Mouse (Mus musculus) kidney, embryonic 15.5 days (tissue): ENCODE measurements at regions not wholly inside any gene's neighbourhood (a gene's known extent, or its start where the extent isn't known, plus 50 kb on each side); places are given as distances from the start of the nearest gene placed in this dataset.
A peak's percentile ranks its signal among the peaks of the same experiment; 100 is the strongest.

Source experiments
- ATAC-seq: fragments of 200-750 bp; cut with Nextera tagmentation; replicated peaks from 2 replicates; pipeline ENCODE4 v1.8.0; 2017; ENCODE audit warnings: moderate TSS enrichment; ENCODE audit not compliant: low FRiP score
- H3K27ac ChIP-seq: fragments of 300-500 bp; sonication (generic); 2 replicates; pipeline ENCODE4 v1.5.1; 2015; ENCODE audit warnings: mild to moderate bottlenecking, inconsistent platforms
- H3K27me3 ChIP-seq: fragments of 300-500 bp; sonication (generic); 2 replicates; pipeline ENCODE4 v1.6.1; 2015; ENCODE audit warnings: inconsistent platforms
- H3K36me3 ChIP-seq: fragments of 300-500 bp; sonication (generic); 2 replicates; pipeline ENCODE4 v1.6.1; 2015; ENCODE audit warnings: inconsistent platforms
- H3K4me1 ChIP-seq: fragments of 300-500 bp; sonication (generic); 2 replicates; pipeline ENCODE4 v1.6.1; 2015; ENCODE audit warnings: inconsistent platforms
- H3K4me2 ChIP-seq: fragments of 300-500 bp; sonication (generic); 2 replicates; pipeline ENCODE4 v1.6.1; 2015; ENCODE audit warnings: moderate library complexity, mild to moderate bottlenecking, inconsistent platforms
- H3K4me3 ChIP-seq: fragments of 300-500 bp; sonication (generic); replicated peaks from 2 replicates; pipeline ENCODE4 v1.5.1; 2015; ENCODE audit warnings: mild to moderate bottlenecking, inconsistent platforms
- H3K9ac ChIP-seq: fragments of 300-500 bp; sonication (generic); 2 replicates; pipeline ENCODE4 v1.6.1; 2015; ENCODE audit warnings: mild to moderate bottlenecking, inconsistent platforms
- H3K9me3 ChIP-seq: fragments of 300-500 bp; sonication (generic); replicated peaks from 2 replicates; pipeline ENCODE4 v1.6.1; 2016; ENCODE audit warnings: inconsistent platforms
- WGBS: fragments of 180-500 bp; shearing (Covaris S2); methylation state at CpG from one replicate; pipeline ENCODE4 v1.1.7; 2015; ENCODE audit warnings: mixed read lengths; 5-methylcytosine and 5-hydroxymethylcytosine counted together

- Histone ChIP-seq H3K4me2 (no peak overlapping the region), H3K4me1 (no peaks in the 10 kb centered on the region), H3K36me3 (no peaks in the 10 kb centered on the region), H3K27ac (no peak overlapping the region), H3K9me3 (no peaks in the 10 kb centered on the region), H3K4me3 (no peak overlapping the region), H3K27me3 (no peaks in the 10 kb centered on the region), H3K9ac (no peak overlapping the region)
- WGBS = 24% methylated on average over 1 of the region's 1 CpGs
- ATAC-seq = no peak; the same call in 1 of the 2 replicates
Measured at GRCm38 (mm10) chr6:109370286-109370685, 541.8 kb downstream of the Edem1 start.

- Histone ChIP-seq H3K9me3 (no peaks in the 10 kb centered on the region), H3K36me3 (no peaks in the 10 kb centered on the region), H3K9ac (no peak overlapping the region), H3K4me2 (no peak overlapping the region), H3K27ac (no peak overlapping the region), H3K4me3 (no peak overlapping the region), H3K4me1 (no peaks in the 10 kb centered on the region), H3K27me3 (no peaks in the 10 kb centered on the region)
- WGBS = 21% methylated on average over 3 of the region's 3 CpGs
- ATAC-seq = peak; percentile 56; the same call in 1 of the 2 replicates
Measured at GRCm38 (mm10) chr6:109371931-109372330, 543.5 kb downstream of the Edem1 start.

GRCm38 (mm10) chr6:109387212-109387611 is 558.8 kb downstream of the Edem1 start:
- no peak overlapping the region for H3K4me3 ChIP-seq
- H3K9ac ChIP-seq = no peak overlapping the region
- WGBS = 62% methylated on average over 3 of the region's 3 CpGs
- no peaks in the 10 kb centered on the region for H3K9me3 ChIP-seq
- no peaks in the 10 kb centered on the region for H3K27me3 ChIP-seq
- H3K4me1 ChIP-seq = no peaks in the 10 kb centered on the region
- ATAC-seq = no peak
- H3K36me3 ChIP-seq = no peaks in the 10 kb centered on the region
- no peak overlapping the region for H3K4me2 ChIP-seq
- H3K27ac ChIP-seq = no peak overlapping the region

- Histone ChIP-seq H3K36me3 (no peaks in the 10 kb centered on the region), H3K9me3 (no peaks in the 10 kb centered on the region), H3K27me3 (no peaks in the 10 kb centered on the region), H3K4me1 (no peaks in the 10 kb centered on the region), H3K27ac (no peak overlapping the region), H3K4me2 (no peak overlapping the region), H3K9ac (no peak overlapping the region), H3K4me3 (no peak overlapping the region)
- WGBS = 60% methylated on average over 1 of the region's 1 CpGs
- ATAC-seq = no peak
Measured at GRCm38 (mm10) chr6:109389781-109390180, 561.3 kb downstream of the Edem1 start.

- Histone ChIP-seq H3K27ac (no peak overlapping the region), H3K4me3 (no peak overlapping the region), H3K27me3 (no peaks in the 10 kb centered on the region), H3K4me2 (no peak overlapping the region), H3K9me3 (no peaks in the 10 kb centered on the region), H3K36me3 (no peaks in the 10 kb centered on the region), H3K9ac (no peak overlapping the region), H3K4me1 (no peaks in the 10 kb centered on the region)
- no peak for ATAC-seq
- 69% methylated on average over 3 of the region's 3 CpGs for WGBS
Measured at GRCm38 (mm10) chr6:109398690-109399089, 570.2 kb downstream of the Edem1 start.

GRCm38 (mm10) chr6:109419505-109420239 is 591.2 kb downstream of the Edem1 start:
- Histone ChIP-seq H3K36me3 (no peaks in the 10 kb centered on the region), H3K4me3 (no peak overlapping the region), H3K27ac (no peak overlapping the region), H3K4me2 (no peak overlapping the region), H3K27me3 (no peaks in the 10 kb centered on the region), H3K9me3 (no peaks in the 10 kb centered on the region), H3K4me1 (no peaks in the 10 kb centered on the region), H3K9ac (no peak overlapping the region)
- WGBS = 49% methylated on average over 5 of the region's 5 CpGs
- peak; percentile 71; the same call in 1 of the 2 replicates for ATAC-seq

- Histone ChIP-seq H3K9ac (no peak overlapping the region), H3K4me3 (no peak overlapping the region), H3K27me3 (no peaks in the 10 kb centered on the region), H3K27ac (no peak overlapping the region), H3K36me3 (no peaks in the 10 kb centered on the region), H3K9me3 (no peaks in the 10 kb centered on the region), H3K4me2 (no peak overlapping the region), H3K4me1 (no peaks in the 10 kb centered on the region)
- 87% methylated on average over 2 of the region's 2 CpGs for WGBS
- ATAC-seq = no peak
Measured at GRCm38 (mm10) chr6:109433596-109433995, 605.2 kb downstream of the Edem1 start.
